Mouse (Mus musculus) MEL (cell line): ENCODE measurements around the gene Itpr1. TPM values are rescaled to one million over a fixed set of nuclear protein-coding genes. Genes with fewer than 3 reads are reported as not detected.

Experiments
- DNase-seq: peaks from one replicate; pipeline ENCODE4 v3.0.0; 2011; ENCODE audit warnings: low read depth, low spot score
- H3K27ac ChIP-seq: 2 replicates; pipeline ENCODE4 v1.5.1; 2012; ENCODE audit warnings: low read depth, mild to moderate bottlenecking, control low read depth, low read length, moderate library complexity; ENCODE audit not compliant: control insufficient read depth
- H3K27me3 ChIP-seq, 2 experiments: fragments of 150-350 bp in 1 of 2; sonication (generic) in 1 of 2; 2 replicates each; pipeline ENCODE4 v1.6.1; 2012; ENCODE audit warnings: low read length in 2 of 2, mild to moderate bottlenecking in 2 of 2, improper control_type of control experiment in 1 of 2, moderate library complexity in 1 of 2; ENCODE audit not compliant: insufficient read depth in 2 of 2, control insufficient read depth in 1 of 2
- H3K36me3 ChIP-seq, 2 experiments: 2 replicates each; pipeline ENCODE4 v1.6.1; 2012 to 2014; ENCODE audit warnings: low read length in 2 of 2, improper control_type of control experiment in 1 of 2, inconsistent platforms in 1 of 2, mild to moderate bottlenecking in 1 of 2; ENCODE audit not compliant: insufficient read depth in 2 of 2, control insufficient read depth in 1 of 2
- H3K4me1 ChIP-seq, 2 experiments: fragments of 150-350 bp in 1 of 2; sonication (generic) in 1 of 2; 2 replicates each; pipeline ENCODE4 v1.6.1; 2012; ENCODE audit warnings: low read length in 2 of 2, improper control_type of control experiment in 1 of 2, mild to moderate bottlenecking in 1 of 2; ENCODE audit not compliant: insufficient read depth in 2 of 2, control insufficient read depth in 1 of 2
- H3K4me3 ChIP-seq, 2 experiments: fragments of 150-350 bp in 1 of 2; sonication (generic) in 1 of 2; 2 replicates each; pipeline ENCODE4 v1.5.1; 2012; ENCODE audit warnings: low read depth in 2 of 2, low read length in 2 of 2, mild to moderate bottlenecking in 2 of 2, moderate library complexity in 2 of 2, control low read depth in 1 of 2, improper control_type of control experiment in 1 of 2; ENCODE audit not compliant: control insufficient read depth in 1 of 2, insufficient read depth in 1 of 2
- H3K79me2 ChIP-seq: 2 replicates; pipeline ENCODE4 v1.6.1; 2012; ENCODE audit warnings: mild to moderate bottlenecking, low read length, moderate library complexity; ENCODE audit not compliant: control insufficient read depth, poor library complexity, insufficient read depth
- H3K9ac ChIP-seq: 2 replicates; pipeline ENCODE4 v1.6.1; 2012; ENCODE audit warnings: low read depth, mild to moderate bottlenecking, control low read depth, low read length, moderate library complexity; ENCODE audit not compliant: control insufficient read depth, poor library complexity, severe bottlenecking
- H3K9me3 ChIP-seq: fragments of 150-350 bp; sonication (generic); replicated peaks from 2 replicates; pipeline ENCODE4 v1.6.1; 2012; ENCODE audit warnings: mild to moderate bottlenecking, low read length, improper control_type of control experiment, moderate library complexity; ENCODE audit not compliant: insufficient read depth
- BHLHE40 ChIP-seq: IDR thresholded peaks from 2 replicates; pipeline ENCODE4 v1.6.1; 2012; ENCODE audit warnings: low read depth, mild to moderate bottlenecking, inconsistent platforms, low read length, improper control_type of control experiment, borderline replicate concordance
- CHD1 ChIP-seq: IDR thresholded peaks from 2 replicates; pipeline ENCODE4 v1.6.1; 2012; ENCODE audit warnings: low read depth, mild to moderate bottlenecking, inconsistent platforms, low read length, improper control_type of control experiment
- CHD2 ChIP-seq: IDR thresholded peaks from 2 replicates; pipeline ENCODE4 v1.6.1; 2011; ENCODE audit warnings: low read length, improper control_type of control experiment
- E2F4 ChIP-seq: IDR thresholded peaks from 2 replicates; pipeline ENCODE4 v1.6.1; 2011; ENCODE audit warnings: low read depth, low read length, improper control_type of control experiment, borderline replicate concordance
- ELF1 ChIP-seq: IDR thresholded peaks from 2 replicates; pipeline ENCODE4 v1.6.1; 2014; ENCODE audit warnings: low read depth, mild to moderate bottlenecking, inconsistent platforms, low read length, improper control_type of control experiment, moderate library complexity
- ETS1 ChIP-seq: IDR thresholded peaks from 2 replicates; pipeline ENCODE4 v1.6.1; 2012; ENCODE audit warnings: low read depth, mild to moderate bottlenecking, inconsistent platforms, low read length, improper control_type of control experiment, moderate library complexity
- GABPA ChIP-seq: IDR thresholded peaks from 2 replicates; pipeline ENCODE4 v1.6.1; 2012; ENCODE audit warnings: low read depth, mild to moderate bottlenecking, inconsistent platforms, low read length, improper control_type of control experiment, moderate library complexity
- GATA1 ChIP-seq: IDR thresholded peaks from 2 replicates; pipeline ENCODE4 v1.6.1; 2011; ENCODE audit warnings: low read depth, low read length, improper control_type of control experiment
- HCFC1 ChIP-seq: IDR thresholded peaks from 2 replicates; pipeline ENCODE4 v1.6.1; 2012; ENCODE audit warnings: low read depth, mild to moderate bottlenecking, inconsistent platforms, low read length, improper control_type of control experiment, moderate library complexity
- JUND ChIP-seq: IDR thresholded peaks from 2 replicates; pipeline ENCODE4 v1.6.1; 2011; ENCODE audit warnings: low read depth, mild to moderate bottlenecking, improper control_type of control experiment, low read length
- KAT2A ChIP-seq: conservative IDR thresholded peaks from 2 replicates; pipeline ENCODE4 v1.6.1; 2012; ENCODE audit warnings: low read depth, low read length, improper control_type of control experiment, inconsistent platforms
- MAX ChIP-seq: IDR thresholded peaks from 2 replicates; pipeline ENCODE4 v1.6.1; 2011; ENCODE audit warnings: low read length, improper control_type of control experiment
- MEF2A ChIP-seq: IDR thresholded peaks from 2 replicates; pipeline ENCODE4 v1.6.1; 2014; ENCODE audit warnings: low read depth, mild to moderate bottlenecking, inconsistent platforms, low read length, improper control_type of control experiment; ENCODE audit not compliant: poor library complexity, insufficient replicate concordance, severe bottlenecking; ENCODE audit errors: extremely low read depth
- MXI1 ChIP-seq: IDR thresholded peaks from 2 replicates; pipeline ENCODE4 v1.6.1; 2011; ENCODE audit warnings: mild to moderate bottlenecking, low read depth, low read length, improper control_type of control experiment
- MYB ChIP-seq: IDR thresholded peaks from 2 replicates; pipeline ENCODE4 v1.6.1; 2011; ENCODE audit warnings: mild to moderate bottlenecking, low read depth, low read length, improper control_type of control experiment
- NRF1 ChIP-seq: IDR thresholded peaks from 2 replicates; pipeline ENCODE4 v1.6.1; 2014; ENCODE audit warnings: low read depth, mild to moderate bottlenecking, inconsistent platforms, low read length, improper control_type of control experiment, moderate library complexity; ENCODE audit not compliant: poor library complexity, insufficient read depth, severe bottlenecking
- POLR2A ChIP-seq, 2 experiments: IDR thresholded peaks; 2 replicates each; pipeline ENCODE4 v1.6.1; 2011 to 2012; ENCODE audit warnings: low read length in 2 of 2, mild to moderate bottlenecking in 2 of 2, control low read depth in 1 of 2, improper control_type of control experiment in 1 of 2, low read depth in 1 of 2, moderate library complexity in 1 of 2; ENCODE audit not compliant: control insufficient read depth in 1 of 2, insufficient read depth in 1 of 2, poor library complexity in 1 of 2
- POLR2AphosphoS2 ChIP-seq: IDR thresholded peaks from 2 replicates; pipeline ENCODE4 v1.6.1; 2011; ENCODE audit warnings: low read length, improper control_type of control experiment
- RAD21 ChIP-seq: IDR thresholded peaks from 2 replicates; pipeline ENCODE4 v1.6.1; 2011; ENCODE audit warnings: mild to moderate bottlenecking, low read depth, low read length, improper control_type of control experiment
- RCOR1 ChIP-seq: IDR thresholded peaks from 2 replicates; pipeline ENCODE4 v1.6.1; 2012; ENCODE audit warnings: low read depth, mild to moderate bottlenecking, inconsistent platforms, low read length, improper control_type of control experiment
- SIN3A ChIP-seq: IDR thresholded peaks from 2 replicates; pipeline ENCODE4 v1.6.1; 2012; ENCODE audit warnings: low read length, improper control_type of control experiment, inconsistent platforms
- TAL1 ChIP-seq: IDR thresholded peaks from 2 replicates; pipeline ENCODE4 v1.6.1; 2012; ENCODE audit warnings: mild to moderate bottlenecking, inconsistent platforms, low read length, moderate library complexity, mixed read lengths
- TBP ChIP-seq: IDR thresholded peaks from 2 replicates; pipeline ENCODE4 v1.8.0; 2011; ENCODE audit warnings: low read depth, low read length, improper control_type of control experiment
- TCF12 ChIP-seq: IDR thresholded peaks from 2 replicates; pipeline ENCODE4 v1.6.1; 2014; ENCODE audit warnings: low read depth, mild to moderate bottlenecking, inconsistent platforms, low read length, improper control_type of control experiment, moderate library complexity
- UBTF ChIP-seq: IDR thresholded peaks from 2 replicates; pipeline ENCODE4 v1.6.1; 2012; ENCODE audit warnings: low read depth, mild to moderate bottlenecking, inconsistent platforms, low read length, improper control_type of control experiment, moderate library complexity, borderline replicate concordance; ENCODE audit not compliant: insufficient read depth
- USF2 ChIP-seq, 2 experiments: IDR thresholded peaks; 2 replicates each; pipeline ENCODE4 v1.6.1; 2011 to 2012; ENCODE audit warnings: improper control_type of control experiment in 2 of 2, low read length in 2 of 2, borderline replicate concordance in 1 of 2, inconsistent platforms in 1 of 2, low read depth in 1 of 2, mild to moderate bottlenecking in 1 of 2; ENCODE audit not compliant: insufficient read depth in 1 of 2
- ZKSCAN1 ChIP-seq: IDR thresholded peaks from 2 replicates; pipeline ENCODE4 v1.6.1; 2012; ENCODE audit warnings: low read depth, mild to moderate bottlenecking, inconsistent platforms, low read length, improper control_type of control experiment, moderate library complexity
- polyA plus RNA-seq, 2 experiments: library from polyadenylated mRNA; stranded (reverse) in 1 of 2; unstranded in 1 of 2; fragments of >175 nt in 1 of 2; fragments of >200 nt in 1 of 2; gene quantifications; 2 replicates each; pipeline versions ENCODE4 v1.2.1 to v1.2.4; 2012; ENCODE audit warnings: low replicate concordance in 2 of 2, low read depth in 1 of 2; ENCODE audit not compliant: insufficient read length in 2 of 2, insufficient read depth in 1 of 2, missing spikeins in 1 of 2
- total RNA-seq: library from RNA; depleted of rRNA; stranded (reverse); fragments of 300-350 nt; gene quantifications from 2 replicates; pipeline ENCODE4 v1.2.3, GENCODE M21; 2012

Itpr1 gene
- total and polyA plus RNA-seq, 3 experiments = 15.6 to 19.0 TPM; not detected in 1

GRCm38 (mm10) chr6:108506161-108506560, 293.3 kb downstream of the Itpr1 start:
- Histone ChIP-seq H3K9me3 (no peaks in the 10 kb centered on the region), H3K79me2 (no peaks in the 10 kb centered on the region), H3K9ac (no peak overlapping the region), H3K36me3 (peaks cover 0 to 15% of the 10 kb centered on the region in 2 experiments; a peak in 2 of 4 replicates), H3K27ac (no peak overlapping the region), H3K4me1 (peaks cover 0 to 13% of the 10 kb centered on the region in 2 experiments; a peak in 1 of 4 replicates), H3K27me3 (no peaks in the 10 kb centered on the region), H3K4me3 (no peak overlapping the region)
- no peak for DNase-seq
- TF ChIP-seq BHLHE40 (no peak), RAD21 (no peak), MXI1 (no peak), E2F4 (no peak), KAT2A (no peak), JUND (no peak), NRF1 (no peak), ZKSCAN1 (no peak), ELF1 (no peak), TAL1 (no peak), CHD2 (no peak), GATA1 (no peak), MEF2A (no peak), SIN3A (no peak), TCF12 (no peak), POLR2A (IDR thresholded peaks at IDR 0.05; ENCODE audit: control insufficient read depth in 1 of 2, insufficient read depth in 1 of 2, low read depth in 1 of 2, low read length in 2 of 2, poor library complexity in 1 of 2) (no peak), USF2 (IDR thresholded peaks at IDR 0.05; ENCODE audit: borderline replicate concordance in 1 of 2, insufficient read depth in 1 of 2, low read depth in 1 of 2, low read length in 2 of 2) (no peak), HCFC1 (no peak), RCOR1 (no peak)
- TF ChIP-seq, all 39 proteins: peak for 0

- H3K9ac ChIP-seq = no peak overlapping the region
- TF ChIP-seq UBTF (no peak), TAL1 (no peak), NRF1 (no peak), GABPA (no peak), ETS1 (no peak), TBP (no peak), JUND (no peak), KAT2A (no peak), HCFC1 (no peak), E2F4 (no peak), USF2 (IDR thresholded peaks at IDR 0.05; ENCODE audit: borderline replicate concordance in 1 of 2, insufficient read depth in 1 of 2, low read depth in 1 of 2, low read length in 2 of 2) (no peak), POLR2AphosphoS2 (no peak), MYB (no peak), GATA1 (no peak), MAX (no peak), CHD1 (no peak)
- no peak for DNase-seq
These were observed 294.4 kb downstream of the Itpr1 start for GRCm38 (mm10) chr6:108507337-108507736.

More at GRCm38 (mm10) chr6:108507337-108507736, 294.4 kb downstream of the Itpr1 start:
- peaks cover 0 to 15% of the 10 kb centered on the region in 2 experiments; a peak in 2 of 4 replicates for H3K36me3 ChIP-seq
- H3K27me3 ChIP-seq = no peaks in the 10 kb centered on the region
- no peak overlapping the region for H3K4me3 ChIP-seq
- no peaks in the 10 kb centered on the region for H3K9me3 ChIP-seq
- no peak overlapping the region for H3K27ac ChIP-seq
- no peaks in the 10 kb centered on the region for H3K79me2 ChIP-seq
- H3K4me1 ChIP-seq = peaks cover 0 to 13% of the 10 kb centered on the region in 2 experiments; a peak in 1 of 4 replicates
